20 mouse cellular contexts compared by ENCODE assay signal in genomic region chr7:75147174-75147573, GRCm38 (mm10).
"Had no signal": no experiment of that assay in that cellular context is flagged by ENCODE, and none has a peak within 500 bp of the region (broad histone marks: within the 10 kb centered on the region; RNA-seq: fewer than 3 reads in every experiment).

No protein-coding gene starts in this region.

- H3K27me3 ChIP-seq: limb, embryonic 12.5 days; limb, embryonic 15.5 days had no signal

- ATAC-seq: liver, postnatal 0 days; lung, postnatal 0 days; midbrain, embryonic 13.5 days; midbrain, embryonic 16.5 days had no signal

- H3K27ac ChIP-seq: left cerebral cortex, adult 2 months; limb, embryonic 12.5 days; limb, embryonic 15.5 days; liver, embryonic 14.5 days; macrophage; midbrain, embryonic 13.5 days had no signal

- H3K4me3 ChIP-seq: left cerebral cortex, adult 2 months; limb, embryonic 12.5 days; limb, embryonic 15.5 days; midbrain, embryonic 13.5 days had no signal

- H3K36me3 ChIP-seq: limb, embryonic 12.5 days; limb, embryonic 15.5 days; midbrain, embryonic 13.5 days had no signal

- H3K9me3 ChIP-seq: limb, embryonic 12.5 days; limb, embryonic 15.5 days; midbrain, embryonic 13.5 days had no signal

- H3K9ac ChIP-seq: limb, embryonic 12.5 days; limb, embryonic 15.5 days; liver, embryonic 14.5 days; liver, postnatal 0 days; lung, embryonic 14.5 days; midbrain, embryonic 13.5 days had no signal

- H3K4me2 ChIP-seq: limb, embryonic 12.5 days; limb, embryonic 15.5 days; liver, embryonic 11.5 days; lung, embryonic 14.5 days; midbrain, embryonic 13.5 days had no signal

- DNase-seq: kidney, adult 8-10 months; kidney, postnatal 14 days; kidney, postnatal 4 days; layer of hippocampus, adult 9-11 months; layer of hippocampus, postnatal 36 days; left cerebral cortex, postnatal 4 days; liver, postnatal 0 days; lung, embryonic 14.5 days; thymus, adult 2 months; thymus, postnatal 14 days; thymus, postnatal 4 days had no signal
